Mouse (Mus musculus) Muller cell, postnatal 12 days (primary cell): ENCODE data around the gene Zdhhc19.
A peak's percentile ranks its signal among the peaks of the same experiment; 100 is the strongest.

Experiments
- DNase-seq: peaks from one replicate; pipeline ENCODE4 v3.0.0-alpha.2; 2015; ENCODE audit errors: inconsistent ontology term

The Zdhhc19 gene

GRCm38 (mm10) chr16:32608712-32609400, 112.8 kb downstream of the Zdhhc19 start, which contains the start of gene Tfrc:
Gene Tfrc (plus strand): TSS chr16:32608920.
- DNase-seq = peak; percentile 99

- DNase-seq = peak; percentile 42
These were observed 113.3 kb downstream of the Zdhhc19 start for GRCm38 (mm10) chr16:32609401-32609779.

- DNase-seq = no peak
These were observed 114.6 kb downstream of the Zdhhc19 start for GRCm38 (mm10) chr16:32610460-32611255.
